Mouse (Mus musculus): ENCODE data around the gene Lrp6.

Lrp6 gene

GRCm38 (mm10) chr6:134567986-134568556 lies 1.3 kb upstream of the Lrp6 start:
- no peak for DNase-seq

DNA sequence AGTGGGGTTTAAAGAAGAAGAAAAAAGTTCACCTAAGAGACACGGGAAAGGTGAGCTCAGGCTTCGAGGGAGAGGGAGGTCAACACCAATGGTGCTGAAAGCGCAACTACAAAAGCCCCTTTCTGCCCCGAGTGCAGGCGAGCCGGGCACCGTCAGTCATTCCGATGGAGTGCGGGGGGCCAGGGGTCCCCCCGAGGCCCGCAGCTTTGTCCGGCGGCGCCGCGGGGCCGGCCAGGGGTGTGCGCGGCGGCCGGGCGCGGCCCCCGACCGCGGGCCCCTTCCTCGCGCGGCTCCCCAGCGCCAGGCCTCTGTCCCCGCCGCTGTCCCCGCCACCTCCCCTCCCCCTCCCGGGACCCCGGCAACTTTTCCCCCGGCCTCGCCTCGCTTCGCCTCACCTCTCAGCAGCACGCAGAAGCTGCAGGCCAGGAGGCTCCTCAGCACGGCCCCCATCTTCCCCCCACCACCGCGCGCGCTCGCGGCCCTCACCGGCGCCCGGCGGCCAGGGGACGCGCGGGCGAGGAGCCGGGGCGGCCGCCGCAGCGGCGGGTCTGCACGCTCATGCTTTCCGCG lies 432 bp downstream of the Lrp6 start:
- no peak for DNase-seq

GRCm38 (mm10) chr6:134565606-134566247 lies 1.0 kb downstream of the Lrp6 start:
- peak; percentile 32 for DNase-seq

GRCm38 (mm10) chr6:134564539-134564938 lies 2.2 kb downstream of the Lrp6 start:
- no peak for DNase-seq

DNA sequence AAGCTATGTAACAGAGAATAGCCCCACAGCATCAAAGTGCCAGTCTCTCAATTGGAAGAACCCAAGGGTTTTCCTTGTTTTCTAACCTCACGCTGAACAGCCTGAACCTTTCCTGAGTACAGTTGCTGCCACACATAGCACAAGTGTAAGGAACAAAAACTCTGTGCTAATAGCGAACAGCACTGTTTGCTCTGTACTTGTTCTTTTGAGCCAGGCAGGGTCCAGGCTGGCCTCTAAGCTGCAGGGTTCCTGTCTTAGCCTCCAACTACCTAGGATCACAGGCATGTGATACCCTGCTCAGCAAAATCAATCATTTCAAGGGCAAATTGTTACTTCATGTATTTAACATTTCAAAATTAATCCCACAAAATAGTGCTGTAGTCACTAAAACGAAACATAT lies 7.1 kb downstream of the Lrp6 start:
- DNase-seq = no peak

GRCm38 (mm10) chr6:134558546-134559129 lies 8.1 kb downstream of the Lrp6 start:
- no peak for DNase-seq

DNA sequence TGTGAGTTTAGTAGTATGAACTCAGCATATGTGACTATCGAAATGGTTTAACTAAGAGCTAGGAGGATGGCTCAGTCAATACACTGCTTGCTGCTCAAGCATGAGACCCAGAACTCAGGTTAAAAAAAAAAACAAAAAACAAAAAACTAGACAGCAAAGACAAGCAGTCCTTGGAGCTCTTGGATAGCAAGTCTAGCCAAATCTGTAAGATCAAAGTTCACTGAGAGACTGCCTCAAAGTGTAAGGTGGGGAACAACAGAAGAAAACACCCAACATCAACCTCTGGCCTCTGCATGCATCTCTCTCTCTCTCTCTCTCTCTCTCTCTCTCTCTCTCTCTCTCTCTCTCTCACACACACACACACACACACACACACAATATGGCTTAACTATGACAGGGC lies 9.7 kb downstream of the Lrp6 start:
- no peak for DNase-seq

GRCm38 (mm10) chr6:134556185-134556950 lies 10.4 kb downstream of the Lrp6 start:
- no peak for DNase-seq

GRCm38 (mm10) chr6:134555178-134555577 lies 11.6 kb downstream of the Lrp6 start:
- DNase-seq = no peak

DNA sequence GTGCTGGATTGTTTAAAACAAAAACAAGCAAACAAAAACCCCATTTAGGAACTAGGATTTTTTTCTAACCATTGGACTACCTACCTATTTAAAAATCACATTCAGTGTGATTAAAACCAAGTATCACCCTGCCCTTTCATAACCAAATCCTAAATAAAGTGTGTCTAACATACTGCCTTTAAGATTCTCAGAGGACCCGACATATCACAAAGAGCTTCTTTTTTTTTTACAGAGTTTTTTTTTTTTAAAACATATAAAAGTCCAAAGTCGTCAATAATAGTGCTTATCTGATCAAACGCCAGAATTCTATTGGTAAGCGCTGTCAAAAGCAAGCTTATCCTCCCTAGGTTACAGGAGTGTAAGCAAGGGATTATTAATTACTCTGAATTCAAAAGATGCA lies 12.5 kb downstream of the Lrp6 start:
- no peak for DNase-seq

- no peak for DNase-seq
Measured at GRCm38 (mm10) chr6:134551007-134551406, 15.8 kb downstream of the Lrp6 start.

GRCm38 (mm10) chr6:134550396-134550795 lies 16.4 kb downstream of the Lrp6 start:
- no peak for DNase-seq

- DNase-seq = no peak
Measured at GRCm38 (mm10) chr6:134544843-134545242, 21.9 kb downstream of the Lrp6 start.

GRCm38 (mm10) chr6:134544093-134544492 lies 22.7 kb downstream of the Lrp6 start:
- DNase-seq = no peak

DNA sequence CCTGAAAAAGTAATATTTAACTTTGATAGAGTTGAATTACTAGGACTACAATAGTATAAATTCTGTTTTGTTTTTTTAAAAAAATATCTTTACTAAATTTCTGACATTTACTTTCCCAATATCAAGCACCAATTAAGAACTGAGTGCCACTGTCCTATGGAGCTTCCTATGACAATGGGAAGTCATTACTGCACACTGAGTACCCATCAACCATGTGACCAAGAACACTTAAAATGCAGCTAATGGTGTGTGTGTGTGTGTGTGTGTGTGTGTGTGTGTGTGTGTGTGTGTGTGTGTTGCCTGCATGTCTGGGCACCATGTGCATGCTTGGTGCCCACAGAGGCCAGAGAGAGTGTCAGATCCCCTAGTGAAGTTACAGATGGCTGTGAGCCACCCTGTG lies 23.2 kb downstream of the Lrp6 start:
- DNase-seq = no peak

DNA sequence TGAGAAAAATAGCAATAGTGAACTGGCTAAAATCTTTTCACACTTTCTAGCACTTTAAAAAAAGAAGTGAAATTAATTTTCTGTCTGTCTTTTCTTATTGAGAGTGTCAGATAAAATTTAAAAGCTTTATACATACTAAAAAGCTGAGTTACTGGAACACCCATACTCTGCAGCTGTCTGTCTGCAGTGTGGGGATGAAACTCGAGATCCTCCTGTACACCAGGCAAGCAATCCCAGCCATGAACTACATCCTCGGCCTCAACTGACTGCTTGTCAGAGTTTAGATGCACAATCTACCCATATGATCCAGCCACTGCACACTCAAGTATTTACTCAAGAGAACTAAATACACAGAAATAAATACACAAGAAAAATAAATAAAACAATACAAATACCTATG lies 24.4 kb downstream of the Lrp6 start:
- DNase-seq = no peak

- no peak for DNase-seq
Measured at GRCm38 (mm10) chr6:134540161-134540560, 26.6 kb downstream of the Lrp6 start.

- no peak for DNase-seq
Measured at GRCm38 (mm10) chr6:134539459-134539858, 27.3 kb downstream of the Lrp6 start.

DNA sequence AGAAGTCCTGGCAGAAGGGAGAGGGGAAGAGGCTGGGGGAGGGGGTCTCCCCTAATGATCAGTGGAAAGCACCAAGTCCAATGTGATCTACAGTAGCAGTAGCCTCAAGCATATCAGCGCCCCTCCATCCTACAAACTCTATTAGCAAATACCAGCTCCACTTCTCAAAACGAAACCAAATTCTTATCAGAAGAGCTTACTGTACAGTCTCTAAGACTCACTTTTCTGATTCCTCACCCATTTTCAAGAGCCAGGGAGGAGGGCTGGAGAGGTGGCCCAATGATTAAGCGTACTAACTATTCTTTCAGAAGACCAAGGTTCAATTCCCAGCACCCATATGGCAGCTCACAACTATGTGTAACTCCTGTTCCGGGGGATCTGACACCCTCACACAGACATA lies 28.0 kb downstream of the Lrp6 start:
- no peak for DNase-seq

DNA sequence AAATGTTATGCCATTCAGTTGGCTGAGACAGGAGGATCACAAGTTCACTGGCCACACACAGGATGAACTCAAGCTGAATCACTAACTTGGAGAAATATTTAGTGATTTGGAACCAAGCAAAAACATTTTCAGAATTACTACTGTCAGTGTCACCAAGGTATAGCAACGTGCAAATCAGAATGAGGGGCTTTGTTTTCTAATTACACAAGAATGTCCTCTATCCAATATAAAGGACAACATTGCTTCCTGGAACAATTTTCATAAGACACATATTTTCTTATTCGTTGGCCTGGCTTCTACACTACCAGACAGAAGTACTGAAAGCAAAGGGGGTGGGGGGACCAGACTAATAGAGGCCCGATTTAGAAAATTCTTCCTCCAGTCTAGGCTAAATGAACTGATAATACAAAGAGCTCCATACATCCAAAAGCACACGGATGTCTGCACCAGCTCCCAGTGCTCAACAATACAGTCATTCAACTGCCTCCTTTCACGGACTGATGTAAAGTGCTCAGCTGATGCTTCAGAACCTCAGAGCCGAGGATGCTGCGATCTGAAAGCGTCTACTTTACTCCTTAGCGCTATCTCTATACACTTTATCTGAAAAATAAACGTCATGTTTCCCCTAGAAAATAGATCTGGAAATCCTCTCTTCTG lies 29.2 kb downstream of the Lrp6 start:
- DNase-seq = no peak

DNA sequence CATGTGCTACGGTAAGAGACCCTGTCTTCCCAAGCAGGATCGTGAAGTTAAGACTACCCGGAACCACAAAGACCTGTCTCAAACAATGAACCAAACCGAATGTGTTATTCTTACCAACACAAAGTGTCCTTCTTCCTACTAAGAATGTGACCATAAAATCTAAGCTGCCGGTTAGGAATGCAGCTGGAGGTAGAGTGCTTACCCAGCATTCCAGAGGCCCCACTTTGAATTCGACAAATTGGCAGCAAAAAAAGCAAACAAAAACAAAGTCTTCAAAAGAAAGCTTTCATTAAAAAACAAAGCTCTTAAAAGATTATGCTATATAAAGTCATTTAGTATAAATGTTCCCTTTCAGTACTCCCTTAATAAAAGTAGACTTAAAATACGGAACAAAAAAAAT lies 31.6 kb downstream of the Lrp6 start:
- no peak for DNase-seq

- no peak for DNase-seq
Measured at GRCm38 (mm10) chr6:134533021-134533420, 33.7 kb downstream of the Lrp6 start.

DNA sequence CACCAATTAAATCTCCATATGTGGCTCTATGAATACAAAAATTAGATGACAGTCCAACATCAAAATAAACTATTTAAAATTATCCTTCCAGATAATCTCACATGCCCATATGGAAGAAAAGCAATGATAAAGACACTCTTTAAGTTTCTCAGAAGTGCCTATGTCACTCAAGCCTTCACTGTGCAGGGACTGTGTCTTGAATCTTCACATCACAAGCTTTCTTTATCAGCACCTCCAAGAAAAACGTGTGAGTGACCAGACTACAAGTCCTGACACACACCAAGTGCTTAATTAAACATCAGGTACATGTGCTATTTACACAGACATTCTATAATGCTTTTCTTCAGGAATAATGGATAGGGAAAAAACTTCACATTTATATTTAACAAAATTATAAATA lies 34.8 kb downstream of the Lrp6 start:
- DNase-seq = no peak

Data from thymus, postnatal 4 days (tissue).